Mouse (Mus musculus): ENCODE measurements around the gene Pkd2l1. TPM values are rescaled to one million over a fixed set of nuclear protein-coding genes. Genes with fewer than 3 reads are reported as not detected.
"Not testable (repeated sequence)": the region's sequence is repeated elsewhere in the genome, so short reads cannot be mapped to it uniquely, and the experiment has no call there.

Pkd2l1 gene
- total RNA-seq, 2 experiments from 2014 or later, result not detected

DNA sequence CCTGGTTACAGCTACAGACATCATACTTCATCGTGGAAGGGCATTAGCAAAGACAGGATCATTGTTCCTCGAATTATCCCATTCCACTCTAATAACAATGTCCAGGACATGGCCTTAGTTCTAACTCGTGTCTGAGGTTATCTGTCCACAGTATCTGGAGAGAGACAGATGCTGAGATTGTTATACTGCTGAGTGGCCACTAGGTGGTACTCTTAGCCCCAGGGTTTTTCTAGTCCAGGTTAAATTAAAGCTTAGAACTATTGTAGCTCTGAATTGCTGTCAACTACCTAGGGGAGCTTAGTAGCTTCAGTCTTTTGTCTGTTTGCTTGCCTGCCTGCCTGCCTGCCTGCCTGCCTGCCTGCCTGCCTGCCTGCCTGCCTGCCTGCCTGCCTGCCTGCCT lies 30.7 kb downstream of the Pkd2l1 start:
- ATAC-seq (ENCODE audit: poor library complexity, severe bottlenecking), result peak; percentile 60; the same call in 1 of the 2 replicates

DNA sequence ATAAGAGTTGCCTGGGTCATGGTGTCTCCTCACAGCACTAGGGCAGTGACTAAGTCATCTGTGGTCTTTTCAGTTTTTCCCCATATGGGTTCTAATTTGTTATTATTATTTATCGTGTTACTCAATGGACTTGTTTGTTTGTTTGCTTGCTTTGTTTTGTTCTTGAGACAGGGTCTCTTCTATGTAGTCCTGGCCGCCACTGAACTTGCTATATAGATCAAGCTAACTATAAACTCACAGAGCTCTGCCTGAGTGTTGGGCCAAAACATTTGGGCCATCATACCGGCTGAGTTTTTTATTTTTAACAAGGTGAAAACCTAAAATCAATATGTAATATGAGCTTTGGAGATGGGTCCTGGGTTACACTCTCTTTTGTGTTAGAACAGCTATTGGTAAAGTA lies 32.9 kb downstream of the Pkd2l1 start:
- ATAC-seq (ENCODE audit: poor library complexity, severe bottlenecking), result no peak

DNA sequence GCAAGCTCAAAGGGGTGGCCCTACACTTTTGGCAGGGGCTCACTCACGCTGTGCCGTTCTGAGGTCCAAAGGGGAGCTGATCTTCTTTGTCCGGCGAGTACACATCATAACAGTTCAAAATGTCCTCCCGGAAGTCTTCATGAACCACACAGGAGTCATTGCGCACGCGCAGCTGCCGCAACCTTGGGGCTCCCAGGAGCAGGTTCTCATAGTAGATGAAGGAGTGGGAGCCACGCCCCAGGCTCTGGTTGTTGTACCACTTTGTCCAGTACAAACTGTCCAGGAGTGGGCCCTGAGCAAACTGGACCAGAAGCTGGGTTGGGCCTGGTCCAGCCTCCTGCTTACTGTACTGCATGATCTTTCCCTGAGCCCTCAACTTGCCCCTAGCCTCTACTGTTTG lies 35.2 kb downstream of the Pkd2l1 start:
- ATAC-seq (ENCODE audit: poor library complexity, severe bottlenecking), result no peak

DNA sequence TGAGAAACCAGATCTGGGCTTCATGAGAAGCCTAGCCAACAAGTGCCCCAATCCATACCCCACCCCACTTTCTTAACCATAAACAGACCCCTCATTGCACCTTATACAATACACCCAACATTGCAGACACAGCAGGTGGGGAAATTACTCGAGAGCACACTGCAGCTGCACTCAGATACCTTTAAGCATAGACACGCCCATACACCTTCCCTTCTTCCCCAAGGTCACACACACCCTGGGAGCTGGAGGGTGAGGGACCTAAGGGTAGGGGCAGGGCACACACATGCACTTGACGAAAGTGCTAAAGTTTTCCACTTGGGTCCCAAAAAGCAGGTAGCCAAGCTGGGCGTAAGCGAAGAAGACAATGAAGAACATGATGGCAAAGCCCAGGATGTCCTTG lies 38.5 kb downstream of the Pkd2l1 start:
- ATAC-seq (ENCODE audit: poor library complexity, severe bottlenecking), result no peak

DNA sequence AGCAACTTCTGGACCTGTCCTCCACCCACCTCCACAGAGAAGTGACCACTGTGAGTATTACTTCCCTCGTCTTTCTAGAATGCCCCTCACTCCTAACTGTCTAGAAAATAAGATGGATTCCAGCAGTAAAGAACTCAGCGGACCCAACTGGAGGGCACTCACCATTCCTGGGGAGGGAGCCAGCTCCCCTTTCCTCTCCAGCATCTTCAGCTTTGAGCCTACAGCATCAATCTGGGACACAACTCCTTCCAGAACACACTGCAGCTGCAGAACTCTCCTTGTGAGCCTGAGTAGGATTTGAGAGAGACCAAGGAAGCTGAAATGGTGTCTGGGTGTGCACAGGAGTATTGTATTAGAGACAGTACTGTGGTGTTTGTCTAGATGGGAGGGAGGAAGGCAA lies 43.3 kb downstream of the Pkd2l1 start:
- no peak for ATAC-seq (ENCODE audit: poor library complexity, severe bottlenecking)

DNA sequence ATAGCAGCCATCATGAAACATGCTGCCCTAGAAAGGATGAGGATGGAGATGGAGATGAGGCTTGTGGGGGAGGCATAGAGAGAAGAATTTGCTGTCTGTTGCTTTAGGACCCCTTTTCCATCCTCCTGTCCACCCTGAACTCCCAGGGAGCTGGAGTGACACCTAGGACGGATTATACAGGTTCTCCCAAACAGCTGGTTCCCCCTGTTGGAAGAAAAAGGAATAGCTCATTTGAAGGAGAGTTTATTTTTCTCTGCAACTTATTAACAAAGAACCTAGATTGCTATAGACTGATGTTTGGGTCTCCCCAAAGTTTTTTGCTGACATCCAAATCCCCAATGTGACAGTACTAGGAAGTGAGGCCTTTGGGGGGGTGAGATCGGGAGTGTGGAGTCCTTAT lies 43.9 kb downstream of the Pkd2l1 start:
- ATAC-seq (ENCODE audit: poor library complexity, severe bottlenecking), result no peak

DNA sequence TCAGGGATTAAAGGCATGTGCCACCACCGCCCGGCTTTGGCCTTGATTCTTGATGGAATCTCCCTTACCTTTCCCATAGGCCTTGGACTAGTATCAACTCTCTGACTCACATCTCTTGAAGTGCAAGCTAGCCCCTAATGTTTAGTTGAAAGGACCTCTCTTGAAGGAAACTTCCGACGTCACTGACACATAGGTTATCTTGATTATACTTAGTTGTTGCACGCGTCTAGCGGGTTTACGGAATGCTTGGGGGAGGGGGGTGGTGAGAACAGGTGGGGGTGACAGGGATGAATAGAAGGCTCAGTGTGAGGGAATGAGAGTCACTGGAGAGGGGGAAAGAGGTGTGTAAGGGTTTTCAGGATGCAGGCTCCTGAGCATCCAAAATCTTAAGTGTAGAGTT lies 45.3 kb downstream of the Pkd2l1 start:
- ATAC-seq (ENCODE audit: poor library complexity, severe bottlenecking), result no peak

DNA sequence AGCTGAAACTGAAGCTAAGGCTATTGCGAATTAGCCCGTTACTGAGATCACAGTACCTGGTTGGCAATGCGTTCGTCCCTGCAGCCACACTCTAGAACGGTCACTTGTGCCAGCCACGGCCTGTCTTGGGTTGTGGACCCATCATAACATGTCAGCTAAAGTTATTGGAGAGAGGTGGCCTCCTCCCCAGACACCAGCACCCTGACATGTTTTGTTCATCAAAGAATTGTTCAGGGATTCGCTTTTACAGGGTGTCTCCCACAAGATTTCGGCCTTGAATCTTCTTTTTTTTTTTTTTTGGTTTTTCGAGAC lies 45.7 kb downstream of the Pkd2l1 start:
- no peak; the same call in 1 of the 2 replicates for ATAC-seq (ENCODE audit: poor library complexity, severe bottlenecking)

DNA sequence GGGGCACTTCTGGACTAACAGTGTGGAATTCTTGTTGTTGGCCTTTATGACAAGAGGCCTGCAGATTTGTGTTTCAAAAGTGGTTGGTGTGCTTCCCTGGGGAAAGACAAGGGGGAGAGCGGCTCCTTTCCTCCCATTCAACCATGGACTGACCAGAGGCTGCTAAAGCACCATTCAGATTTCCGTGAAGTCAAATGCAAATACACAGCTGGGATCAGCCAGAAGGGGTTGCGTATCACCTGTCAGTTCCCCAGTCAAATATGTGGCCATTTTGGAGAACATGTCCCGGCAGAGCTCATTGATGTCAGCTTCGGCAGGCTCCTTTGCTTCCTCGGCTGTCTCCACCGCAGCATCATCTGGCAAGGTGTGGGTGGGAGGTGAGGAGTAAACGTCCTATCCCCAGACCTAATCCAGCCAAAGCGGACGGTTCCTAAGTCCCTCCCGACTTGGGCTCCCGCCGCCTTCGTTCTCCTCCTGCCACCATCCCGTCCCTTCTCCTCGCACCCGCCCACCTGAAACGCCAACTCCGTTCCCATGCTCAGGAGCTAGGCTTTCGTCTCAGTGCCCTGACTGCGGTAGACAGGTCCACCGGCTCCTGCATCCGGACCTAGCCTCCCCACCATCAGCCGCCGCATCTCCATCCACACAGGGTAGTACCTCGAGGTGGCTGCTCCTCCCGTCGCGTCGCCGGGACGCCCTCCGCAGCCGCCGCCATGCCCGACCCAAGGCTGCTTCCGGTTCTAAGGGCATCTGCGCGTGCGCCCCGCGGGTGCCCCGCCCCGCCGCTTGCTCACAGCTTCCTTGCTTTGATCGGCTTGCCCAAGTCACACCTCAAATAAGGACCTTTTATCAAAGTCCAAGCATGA lies 46.3 kb downstream of the Pkd2l1 start, which contains the start of gene Bloc1s2:
Bloc1s2 (minus strand) TSS at position 745 of the 866 bp plus-strand sequence.
- peak; percentile 89 for ATAC-seq (ENCODE audit: poor library complexity, severe bottlenecking)

DNA sequence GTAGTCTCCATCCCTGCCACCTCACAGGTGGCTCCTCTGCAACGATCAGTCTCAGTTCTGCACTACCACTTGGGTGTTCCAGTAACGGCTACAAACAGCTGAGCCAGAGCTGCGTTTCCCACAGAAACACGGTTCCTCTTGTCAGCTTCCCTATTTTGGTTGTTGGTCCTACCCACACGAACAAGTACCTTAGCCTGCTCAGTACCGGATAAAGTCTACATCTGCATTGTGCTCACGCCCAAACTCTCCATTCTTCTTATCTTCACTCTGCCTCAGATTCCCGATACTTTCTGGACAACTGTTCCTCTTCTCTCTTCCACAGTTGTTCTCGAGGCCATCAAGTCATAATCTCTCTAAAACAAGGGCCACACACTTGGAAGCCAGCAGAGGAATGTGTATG lies 47.9 kb downstream of the Pkd2l1 start:
- ATAC-seq (ENCODE audit: poor library complexity, severe bottlenecking), result peak; percentile 66

DNA sequence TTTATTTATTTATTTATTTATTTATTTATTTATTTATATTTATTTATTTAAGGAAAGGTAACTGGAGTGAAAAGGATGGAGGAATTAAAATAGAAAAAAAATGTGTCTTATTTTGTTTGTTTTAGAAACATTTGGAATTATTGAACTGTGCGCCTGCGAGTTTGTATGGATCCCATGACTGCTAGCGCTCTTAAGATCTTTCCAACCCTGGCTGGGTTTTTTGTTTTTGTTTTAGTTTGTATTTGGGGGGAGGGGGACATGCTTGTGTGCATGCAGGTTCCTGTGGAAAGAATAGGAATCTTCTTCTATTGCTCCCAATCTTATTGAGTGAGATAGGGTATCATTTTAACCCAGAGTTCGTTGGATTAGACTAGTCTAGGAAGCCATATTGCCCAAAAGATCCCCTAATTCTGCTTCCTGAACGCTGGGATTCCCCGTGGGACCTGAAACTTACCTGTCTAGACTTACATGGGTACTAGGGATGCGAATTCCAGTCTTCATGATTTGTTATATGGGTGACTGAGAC lies 56.2 kb downstream of the Pkd2l1 start:
- ATAC-seq (ENCODE audit: poor library complexity, severe bottlenecking), result no peak

DNA sequence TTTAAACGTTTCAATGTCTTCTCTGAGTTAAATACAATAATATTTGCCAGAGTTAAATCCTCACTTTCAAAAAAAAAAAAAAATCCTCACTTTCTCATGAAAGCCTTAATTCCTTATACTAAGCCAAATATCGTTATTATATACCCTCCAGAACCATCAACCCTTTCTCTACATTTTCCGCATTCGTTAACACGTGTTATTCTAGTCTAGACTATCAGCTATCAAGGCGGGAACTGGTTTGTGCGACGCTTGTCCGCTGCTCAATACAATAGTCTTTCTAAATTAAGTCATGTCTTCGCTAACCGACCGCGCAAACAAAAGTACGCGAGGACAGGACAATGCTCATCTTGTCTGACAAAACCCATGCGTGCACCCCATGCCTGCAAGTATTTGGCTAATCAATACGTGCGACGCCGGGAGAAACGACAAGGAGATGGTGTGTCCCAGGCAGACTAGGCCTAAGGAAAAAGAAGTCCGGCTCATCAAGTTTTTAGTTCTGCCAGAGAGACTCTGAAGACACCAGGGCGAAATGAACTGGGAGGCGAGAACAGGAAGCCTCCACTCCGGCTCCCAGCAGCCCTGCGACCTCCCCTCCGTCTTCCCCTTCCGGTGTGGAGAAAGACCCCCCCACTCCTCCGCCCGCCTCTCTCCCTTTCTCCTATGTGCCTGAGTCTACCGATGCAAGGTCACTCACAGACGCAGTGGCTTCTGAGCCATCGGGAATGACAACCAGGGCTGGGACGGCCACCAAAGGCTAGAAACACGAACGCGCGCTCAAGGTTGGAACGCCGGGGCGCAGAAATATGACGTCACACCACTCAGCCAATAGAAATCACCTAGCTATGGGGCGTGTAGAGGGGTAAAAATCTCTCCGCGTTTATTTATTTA lies 56.9 kb downstream of the Pkd2l1 start, which contains the start of gene Cwf19l1:
Cwf19l1 (minus strand) TSS at position 805 of the 888 bp plus-strand sequence.
- ATAC-seq (ENCODE audit: poor library complexity, severe bottlenecking), result peak; percentile 99

DNA sequence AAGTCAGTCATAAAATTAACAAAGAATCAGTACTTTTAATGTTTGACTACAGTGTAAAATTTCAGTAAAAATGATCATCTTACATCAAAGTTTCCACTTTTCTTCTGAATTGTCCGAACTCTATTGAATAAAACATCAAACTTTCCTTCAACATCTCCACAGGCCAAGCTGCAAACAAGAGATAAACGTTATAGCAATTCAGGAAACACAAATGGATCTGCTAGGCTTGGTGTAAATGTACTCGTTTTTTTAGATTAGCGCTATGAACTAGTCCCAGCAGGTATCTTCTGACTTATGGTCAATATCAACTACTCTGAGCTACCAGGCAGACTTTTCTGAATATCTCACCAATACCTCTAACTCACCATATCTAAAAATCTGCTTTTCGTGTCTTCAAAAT lies 59.3 kb downstream of the Pkd2l1 start:
- no peak for ATAC-seq (ENCODE audit: poor library complexity, severe bottlenecking)

DNA sequence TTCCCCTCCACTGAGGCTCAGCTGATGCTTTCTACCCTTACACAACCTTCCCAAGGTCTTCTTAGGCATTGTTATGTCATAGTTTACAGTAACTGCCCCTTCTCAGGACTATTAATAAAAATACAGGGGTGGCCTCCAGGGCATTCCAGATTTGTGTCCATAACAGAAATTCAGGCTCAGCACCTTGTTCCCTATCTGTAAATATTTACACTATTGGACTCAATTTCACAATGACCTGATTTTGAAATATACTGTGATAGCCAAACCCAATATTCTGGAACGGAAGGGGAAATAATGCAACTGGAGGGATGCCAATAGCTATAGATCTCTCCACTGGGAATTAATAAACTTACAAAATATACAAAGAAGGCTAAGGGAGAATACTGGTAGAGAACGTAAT lies 63.7 kb downstream of the Pkd2l1 start:
- no peak for ATAC-seq (ENCODE audit: poor library complexity, severe bottlenecking)

DNA sequence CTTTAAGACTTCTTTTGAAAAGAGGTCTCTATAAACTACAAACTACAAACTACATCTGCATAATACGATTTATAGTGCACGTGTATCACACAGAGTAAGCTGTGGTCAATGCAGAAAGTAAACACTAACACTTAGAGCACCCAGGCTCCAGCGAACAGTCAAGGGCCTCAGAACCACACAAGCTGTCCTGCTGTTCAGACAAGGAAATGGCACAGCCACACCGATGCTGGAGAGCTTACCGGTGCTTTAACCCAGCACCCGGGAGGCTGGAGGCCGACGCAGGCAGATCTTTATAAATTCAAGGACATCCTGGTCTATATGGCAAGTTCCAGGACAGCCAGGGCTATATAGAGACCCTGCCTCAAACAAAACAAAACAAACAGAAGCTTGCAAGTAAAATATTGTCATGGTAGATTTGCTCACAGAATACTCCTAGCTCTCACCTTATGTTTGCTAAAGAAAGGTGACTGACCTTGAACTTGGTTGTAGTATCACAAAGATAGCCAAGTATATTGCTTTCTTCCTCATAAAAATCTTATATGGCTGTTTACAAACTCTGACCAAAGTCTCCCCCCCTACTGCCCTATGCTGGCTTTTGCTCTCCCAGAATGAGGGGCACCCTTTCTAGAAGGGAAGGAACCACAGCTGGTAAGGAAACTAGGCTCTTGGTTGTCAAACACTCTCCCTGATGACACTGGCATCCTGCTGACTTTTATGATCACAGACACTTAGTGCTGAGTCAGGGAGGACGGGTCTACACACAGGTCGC lies 64.3 kb downstream of the Pkd2l1 start:
- no peak for ATAC-seq (ENCODE audit: poor library complexity, severe bottlenecking)

DNA sequence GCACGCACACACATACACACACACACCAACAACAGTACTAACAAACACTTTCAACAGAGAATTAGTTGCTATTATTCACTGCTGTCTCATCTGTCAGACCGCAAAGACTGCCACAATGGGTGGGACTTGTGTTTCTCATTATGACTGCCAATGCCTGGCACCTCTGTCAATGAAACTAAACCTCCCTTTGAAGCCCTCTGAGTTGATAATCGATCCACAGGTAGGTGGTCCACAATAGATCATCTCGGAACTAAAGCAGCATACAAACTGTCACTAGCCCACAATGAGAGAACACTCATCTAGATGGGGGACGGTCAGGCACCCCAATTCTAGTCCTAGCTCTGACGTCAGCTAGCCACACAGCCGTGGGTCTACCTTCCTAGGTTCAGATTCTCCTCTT lies 71.1 kb downstream of the Pkd2l1 start:
- no peak for ATAC-seq (ENCODE audit: poor library complexity, severe bottlenecking)

DNA sequence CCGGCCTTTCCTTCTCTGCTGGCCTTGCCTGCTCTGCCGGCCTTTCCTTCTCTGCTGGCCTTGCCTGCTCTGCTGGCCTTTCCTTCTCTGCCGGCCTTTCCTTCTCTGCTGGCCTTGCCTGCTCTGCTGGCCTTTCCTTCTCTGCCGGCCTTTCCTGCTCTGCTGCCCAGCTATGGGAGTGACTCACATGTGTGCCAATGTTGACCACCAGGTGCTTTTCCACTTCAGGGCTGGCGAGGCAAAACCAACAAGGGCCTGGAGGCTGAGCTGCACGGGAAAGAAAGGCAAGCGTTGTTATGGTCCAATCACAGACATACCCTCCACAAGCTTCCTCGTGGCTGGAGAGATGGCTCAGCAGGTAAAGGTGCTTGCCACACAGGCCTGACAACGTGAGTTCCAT lies 71.6 kb downstream of the Pkd2l1 start:
- ATAC-seq (ENCODE audit: poor library complexity, severe bottlenecking), result not testable (repeated sequence)

DNA sequence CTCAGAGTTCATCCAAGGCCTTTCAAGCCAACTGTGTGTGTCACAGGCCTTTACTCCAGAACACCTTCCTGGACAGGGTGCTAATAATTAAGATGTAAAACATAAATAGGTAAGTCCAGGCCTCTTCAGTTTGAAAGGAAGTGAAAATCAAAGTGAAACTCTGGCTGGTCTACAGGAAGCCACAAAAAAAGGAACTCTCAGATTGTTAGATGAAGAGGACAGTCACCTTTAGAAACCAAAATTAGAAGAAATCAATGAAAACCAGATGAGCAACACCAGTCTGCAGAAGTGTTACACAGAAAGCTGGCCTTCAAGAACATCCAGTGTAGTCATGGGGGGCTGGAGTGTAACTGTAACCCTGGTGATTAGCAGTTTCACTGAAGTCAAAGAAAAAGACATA lies 74.4 kb downstream of the Pkd2l1 start:
- peak; percentile 56 for ATAC-seq (ENCODE audit: poor library complexity, severe bottlenecking)

DNA sequence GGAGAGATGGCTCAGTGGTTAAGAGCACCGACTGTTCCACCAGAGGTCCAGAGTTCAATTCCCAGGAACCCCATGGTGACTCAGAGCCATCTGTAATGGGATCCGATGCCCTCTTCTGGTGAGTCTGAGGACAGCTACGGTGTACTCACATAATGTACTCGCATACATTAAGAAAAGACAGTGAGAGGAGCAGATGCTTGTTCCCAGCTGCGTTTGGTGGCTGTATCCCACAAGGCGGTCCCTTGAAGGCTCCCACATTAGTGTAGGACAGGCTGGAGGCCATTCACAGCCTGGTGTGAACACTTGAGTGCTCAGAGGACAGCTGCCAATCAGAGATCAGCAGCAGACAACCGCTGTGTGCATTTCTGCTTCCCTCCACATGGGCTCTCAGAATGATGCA lies 80.5 kb downstream of the Pkd2l1 start:
- no peak for ATAC-seq (ENCODE audit: poor library complexity, severe bottlenecking)

DNA sequence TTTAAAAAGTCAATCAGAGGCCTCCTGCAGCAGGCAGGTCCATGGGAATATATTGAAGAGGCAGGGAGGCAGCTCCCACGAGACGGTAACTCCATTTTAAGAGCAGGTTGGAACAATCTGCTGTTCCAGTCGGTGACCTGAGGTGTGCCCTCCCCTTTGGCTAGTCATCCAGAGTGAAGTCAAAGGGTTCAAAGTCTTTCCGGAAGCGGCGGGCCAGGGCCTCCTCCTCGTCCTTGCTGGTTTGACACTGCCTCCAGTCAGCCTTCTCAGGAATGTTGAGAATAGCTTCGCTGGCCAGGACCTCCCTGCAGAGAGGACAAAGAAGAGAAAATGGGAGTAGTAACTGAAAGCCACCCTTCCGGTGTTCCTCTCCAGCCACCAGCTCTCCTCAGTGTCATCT lies 81.9 kb downstream of the Pkd2l1 start:
- ATAC-seq (ENCODE audit: poor library complexity, severe bottlenecking), result no peak

DNA sequence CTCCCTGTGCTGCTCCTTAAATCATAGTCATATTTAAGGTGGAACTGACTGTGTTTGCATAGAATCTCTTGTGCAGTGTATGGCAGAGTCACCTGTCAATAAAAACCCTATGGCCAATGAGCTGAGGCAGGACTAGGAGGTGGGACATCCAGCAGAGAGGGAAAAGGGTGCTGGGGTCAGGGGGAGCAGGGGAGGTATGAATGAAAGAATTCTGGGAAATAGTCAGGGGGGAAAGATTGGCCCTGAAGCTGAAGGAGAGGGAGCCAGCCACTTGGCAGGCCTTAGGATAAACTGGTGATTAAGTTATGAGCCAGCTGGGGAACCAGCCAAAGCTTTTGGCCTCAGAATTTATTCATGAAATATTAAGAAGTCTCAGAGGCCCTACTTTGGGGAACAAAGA lies 83.2 kb downstream of the Pkd2l1 start:
- no peak for ATAC-seq (ENCODE audit: poor library complexity, severe bottlenecking)
